Mouse (Mus musculus) CH12.LX (cell line): ENCODE results near the gene Wnt6.

Experiments
- CHD1 ChIP-seq: IDR thresholded peaks from 2 replicates; pipeline ENCODE4 v1.6.1; 2012; ENCODE audit warnings: low read depth, low read length, improper control_type of control experiment, inconsistent platforms
- CTCF ChIP-seq, 2 experiments: IDR thresholded peaks in 1 of 2; conservative IDR thresholded peaks in 1 of 2; 2 replicates each; pipeline ENCODE4 v1.5.1; 2011 to 2012; ENCODE audit warnings: low read depth in 2 of 2, low read length in 2 of 2, improper control_type of control experiment in 1 of 2, inconsistent platforms in 1 of 2, mild to moderate bottlenecking in 1 of 2, moderate library complexity in 1 of 2
- GABPA ChIP-seq: IDR thresholded peaks from 2 replicates; pipeline ENCODE4 v1.6.1; 2012; ENCODE audit warnings: low read depth, low read length, improper control_type of control experiment, inconsistent platforms; ENCODE audit not compliant: insufficient replicate concordance
- MAFK ChIP-seq: IDR thresholded peaks from 2 replicates; pipeline ENCODE4 v1.6.1; 2011; ENCODE audit warnings: low read length, improper control_type of control experiment; ENCODE audit not compliant: insufficient replicate concordance
- NELFE ChIP-seq: IDR thresholded peaks from 2 replicates; pipeline ENCODE4 v1.6.1; 2011; ENCODE audit warnings: low read depth, low read length, improper control_type of control experiment
- POLR2A ChIP-seq: IDR thresholded peaks from 2 replicates; pipeline ENCODE4 v1.6.1; 2011; ENCODE audit warnings: low read depth, mild to moderate bottlenecking, improper control_type of control experiment, low read length
- RCOR1 ChIP-seq: conservative IDR thresholded peaks from 2 replicates; pipeline ENCODE4 v1.6.1; 2012; ENCODE audit warnings: low read depth, mild to moderate bottlenecking, inconsistent platforms, low read length, improper control_type of control experiment
- SIN3A ChIP-seq: IDR thresholded peaks from 2 replicates; pipeline ENCODE4 v1.6.1; 2012; ENCODE audit warnings: low read length, improper control_type of control experiment, inconsistent platforms

DNA sequence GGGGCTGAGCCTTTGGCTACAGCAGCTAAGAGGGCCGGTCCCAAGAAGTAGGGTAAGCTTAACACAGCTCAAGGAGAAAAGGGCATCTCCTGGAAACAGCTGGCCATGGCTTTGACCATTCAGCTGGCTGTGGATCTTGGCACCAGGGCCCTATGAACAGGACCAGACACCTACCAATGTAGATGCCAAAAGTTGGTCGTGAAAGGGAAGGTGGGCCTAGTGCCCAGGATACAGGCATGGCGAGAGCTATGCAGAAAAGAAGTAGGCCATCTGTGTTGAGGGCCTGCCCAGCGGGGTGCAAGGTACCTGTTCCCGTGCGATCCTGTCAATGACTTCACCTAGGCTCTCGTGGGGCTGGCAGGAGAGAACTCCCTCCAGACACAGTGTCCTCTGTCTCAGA is 30.8 kb upstream of the Wnt6 start:
- TF ChIP-seq CTCF (conservative IDR thresholded peaks at IDR 0.05 in 1 of 2, IDR thresholded peaks at IDR 0.05 in 1 of 2; ENCODE audit: low read depth in 2 of 2, low read length in 2 of 2) (no peak), POLR2A (no peak), CHD1 (no peak), NELFE (no peak), MAFK (no peak), RCOR1 (no peak), GABPA (no peak), SIN3A (no peak)
